Mouse (Mus musculus) CH12.LX (cell line): ENCODE results near the gene Zeb2.

Experiments used
- CTCF ChIP-seq, 2 experiments: IDR thresholded peaks in 1 of 2; conservative IDR thresholded peaks in 1 of 2; 2 replicates each; pipeline ENCODE4 v1.5.1; 2011 to 2012; ENCODE audit warnings: low read depth in 2 of 2, low read length in 2 of 2, improper control_type of control experiment in 1 of 2, inconsistent platforms in 1 of 2, mild to moderate bottlenecking in 1 of 2, moderate library complexity in 1 of 2
- MAX ChIP-seq: IDR thresholded peaks from 2 replicates; pipeline ENCODE4 v1.6.1; 2011; ENCODE audit warnings: low read length, improper control_type of control experiment
- MAZ ChIP-seq: IDR thresholded peaks from 2 replicates; pipeline ENCODE4 v1.6.1; 2012; ENCODE audit warnings: low read depth, mild to moderate bottlenecking, inconsistent platforms, low read length, improper control_type of control experiment, moderate library complexity
- NRF1 ChIP-seq: IDR thresholded peaks from 2 replicates; pipeline ENCODE4 v1.6.1; 2014; ENCODE audit warnings: low read depth, mild to moderate bottlenecking, inconsistent platforms, low read length, improper control_type of control experiment, moderate library complexity
- PAX5 ChIP-seq: IDR thresholded peaks from 2 replicates; pipeline ENCODE4 v1.6.1; 2012; ENCODE audit warnings: low read length, inconsistent platforms, mixed read lengths
- POLR2A ChIP-seq: IDR thresholded peaks from 2 replicates; pipeline ENCODE4 v1.6.1; 2011; ENCODE audit warnings: low read depth, mild to moderate bottlenecking, improper control_type of control experiment, low read length

DNA sequence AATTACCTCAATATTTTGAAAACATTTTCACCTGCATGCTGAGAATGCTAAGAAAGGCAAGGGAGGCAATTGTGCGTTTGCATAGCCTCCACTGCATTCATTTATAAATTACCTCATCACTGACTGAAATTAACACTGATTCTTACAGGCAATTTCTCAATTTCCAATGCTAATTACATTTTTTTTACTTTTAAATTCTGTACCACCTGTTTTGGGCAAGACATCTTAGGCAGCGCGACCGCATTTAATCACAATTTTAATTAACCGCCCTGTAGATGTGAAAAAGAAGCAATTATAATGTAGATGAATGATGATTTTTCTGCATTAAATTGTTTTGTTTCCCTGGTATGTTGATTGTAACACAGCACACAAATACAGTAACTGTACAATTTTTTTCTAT, 24.5 kb downstream of the Zeb2 start:
- no peak for TF ChIP-seq CTCF (conservative IDR thresholded peaks at IDR 0.05 in 1 of 2, IDR thresholded peaks at IDR 0.05 in 1 of 2; ENCODE audit: low read depth in 2 of 2, low read length in 2 of 2)
- TF ChIP-seq MAZ: no peak
- no peak for TF ChIP-seq PAX5
- TF ChIP-seq POLR2A: no peak
- TF ChIP-seq NRF1: no peak
- no peak for TF ChIP-seq MAX
